In genomic region chr3:107953906-107954305, GRCm38 (mm10) we compare ENCODE assay signal across 19 mouse cellular contexts. TPM values are rescaled to one million over a fixed set of nuclear protein-coding genes. Genes with fewer than 3 reads are reported as not detected.
DNase-seq lines count a peak whose midpoint lies in the region; ATAC-seq and TF ChIP-seq lines count a peak whose summit lies in the region.
"Had no signal": no experiment of that assay in that cellular context is flagged by ENCODE, and none has a peak within 500 bp of the region (broad histone marks: within the 10 kb centered on the region; RNA-seq: fewer than 3 reads in every experiment).

No protein-coding gene starts in this region.

- no peak for TF ChIP-seq CTCF in kidney, adult 2 months (conservative IDR thresholded peaks at IDR 0.05; ENCODE audit: insufficient read depth, insufficient read length, low read depth, low read length)

- no peaks in the 10 kb centered on the region for H3K27me3 ChIP-seq in forebrain, embryonic 16.5 days (replicated peaks; ENCODE audit: control insufficient read depth, insufficient read depth, low read length)
- no peaks in the 10 kb centered on the region for H3K27me3 ChIP-seq in forebrain, embryonic 11.5 days (ENCODE audit: control insufficient read depth, insufficient read depth, low read length)
- no peaks in the 10 kb centered on the region for H3K27me3 ChIP-seq in kidney, embryonic 16.5 days (ENCODE audit: insufficient read depth, low read length)
- no peaks in the 10 kb centered on the region for H3K27me3 ChIP-seq in kidney, adult 2 months (replicated peaks; ENCODE audit: control insufficient read depth, insufficient read depth, low read length)
- H3K27me3 ChIP-seq: embryonic facial prominence, embryonic 15.5 days; midbrain, embryonic 12.5 days had no signal

- no peak for DNase-seq in forebrain, embryonic 11.5 days (ENCODE audit: low spot score)
- no peak for DNase-seq in kidney, adult 2 months
- peak; percentile 54 for DNase-seq in MN1 (ENCODE audit: low spot score)
- DNase-seq in adrenal gland, postnatal 14 days = peak; percentile 64
- DNase-seq in cerebellum, adult 11 months = no peak
- no peak for DNase-seq in urinary bladder, postnatal 25 days (ENCODE audit: low spot score)

- 86% methylated on average over 5 of the region's 5 CpGs for WGBS in forebrain, embryonic 16.5 days
- 85% methylated on average over 5 of the region's 5 CpGs for WGBS in forebrain, embryonic 11.5 days
- 76% methylated on average over 5 of the region's 5 CpGs for WGBS in kidney, embryonic 16.5 days
- WGBS in kidney, adult 2 months = 70% methylated on average over 5 of the region's 5 CpGs

- H3K9me3 ChIP-seq in forebrain, embryonic 16.5 days (ENCODE audit: control insufficient read depth, low read length) = no peaks in the 10 kb centered on the region
- no peaks in the 10 kb centered on the region for H3K9me3 ChIP-seq in forebrain, embryonic 11.5 days (ENCODE audit: control insufficient read depth, low read length)
- no peaks in the 10 kb centered on the region for H3K9me3 ChIP-seq in kidney, embryonic 16.5 days (ENCODE audit: low read length)
- H3K9me3 ChIP-seq: embryonic facial prominence, embryonic 15.5 days; midbrain, embryonic 12.5 days had no signal

- 0 out of 2 replicates have a peak overlapping the region, but pooled peaks have one; percentile 28 for H3K27ac ChIP-seq in forebrain, embryonic 16.5 days (ENCODE audit: low read length)
- H3K27ac ChIP-seq in forebrain, embryonic 11.5 days (ENCODE audit: low read depth, low read length) = no peak overlapping the region
- no peak overlapping the region for H3K27ac ChIP-seq in kidney, embryonic 16.5 days (ENCODE audit: low read length)
- H3K27ac ChIP-seq in kidney, adult 2 months (ENCODE audit: insufficient read depth, low read depth, low read length) = no peak overlapping the region
- H3K27ac ChIP-seq: embryonic facial prominence, embryonic 15.5 days; macrophage; midbrain, embryonic 12.5 days had no signal

- TF ChIP-seq POLR2A in kidney, adult 2 months (IDR thresholded peaks at IDR 0.05; ENCODE audit: low read depth, low read length) = no peak

- no peaks in the 10 kb centered on the region for H3K36me3 ChIP-seq in forebrain, embryonic 16.5 days (ENCODE audit: control insufficient read depth, insufficient read depth)
- H3K36me3 ChIP-seq in forebrain, embryonic 11.5 days (ENCODE audit: control insufficient read depth, insufficient read depth, low read length) = no peaks in the 10 kb centered on the region
- H3K36me3 ChIP-seq in kidney, embryonic 16.5 days (ENCODE audit: insufficient read depth, low read length) = no peaks in the 10 kb centered on the region
- no peaks in the 10 kb centered on the region for H3K36me3 ChIP-seq in kidney, adult 2 months (ENCODE audit: control insufficient read depth, insufficient read depth, low read length)
- H3K36me3 ChIP-seq: embryonic facial prominence, embryonic 15.5 days; midbrain, embryonic 12.5 days had no signal

- no peak overlapping the region for H3K9ac ChIP-seq in forebrain, embryonic 16.5 days (replicated peaks; ENCODE audit: low read depth, low read length)
- H3K9ac ChIP-seq in forebrain, embryonic 11.5 days (ENCODE audit: low read length) = no peak overlapping the region
- H3K9ac ChIP-seq in kidney, embryonic 16.5 days (replicated peaks; ENCODE audit: low read length) = no peak overlapping the region
- H3K9ac ChIP-seq: embryonic facial prominence, embryonic 15.5 days; midbrain, embryonic 12.5 days had no signal

- H3K4me2 ChIP-seq in forebrain, embryonic 16.5 days (ENCODE audit: low read length) = no peak overlapping the region
- H3K4me2 ChIP-seq in forebrain, embryonic 11.5 days (ENCODE audit: low read depth, low read length, severe bottlenecking) = no peak overlapping the region
- H3K4me2 ChIP-seq in kidney, embryonic 16.5 days (replicated peaks; ENCODE audit: low read depth, low read length) = no peak overlapping the region
- H3K4me2 ChIP-seq: embryonic facial prominence, embryonic 15.5 days; midbrain, embryonic 12.5 days had no signal

- H3K4me1 ChIP-seq in forebrain, embryonic 16.5 days (replicated peaks; ENCODE audit: control insufficient read depth, insufficient read depth, low read length) = peaks cover 7% of the 10 kb centered on the region
- H3K4me1 ChIP-seq in forebrain, embryonic 11.5 days (replicated peaks; ENCODE audit: control insufficient read depth, insufficient read depth, low read length) = no peaks in the 10 kb centered on the region
- H3K4me1 ChIP-seq in kidney, embryonic 16.5 days (ENCODE audit: insufficient read depth, low read length) = no peaks in the 10 kb centered on the region; the same call in 1 of the 2 replicates
- H3K4me1 ChIP-seq in kidney, adult 2 months (ENCODE audit: control insufficient read depth, insufficient read depth, low read length) = no peaks in the 10 kb centered on the region
- H3K4me1 ChIP-seq: embryonic facial prominence, embryonic 15.5 days had no signal

- ATAC-seq in forebrain, embryonic 16.5 days = 0 out of 2 replicates have a peak, but pooled peaks have one; percentile 18
- no peak for ATAC-seq in forebrain, embryonic 11.5 days (replicated peaks; ENCODE audit: low FRiP score)
- ATAC-seq in kidney, embryonic 16.5 days (ENCODE audit: low FRiP score, low TSS enrichment) = 0 out of 2 replicates have a peak, but pooled peaks have one; percentile 39

- H3K4me3 ChIP-seq in forebrain, embryonic 16.5 days (replicated peaks; ENCODE audit: low read length) = no peak overlapping the region
- H3K4me3 ChIP-seq in forebrain, embryonic 11.5 days (ENCODE audit: low read depth, low read length) = no peak overlapping the region
- no peak overlapping the region for H3K4me3 ChIP-seq in kidney, embryonic 16.5 days (ENCODE audit: low read length)
- H3K4me3 ChIP-seq in kidney, adult 2 months (ENCODE audit: insufficient read depth, low read depth, low read length) = no peak overlapping the region
- H3K4me3 ChIP-seq: embryonic facial prominence, embryonic 15.5 days; midbrain, embryonic 12.5 days had no signal

RNA-seq across cellular contexts. Expression of gene Gstm6, which starts 10.4 kb away (rescaled TPM):
- polyA plus RNA-seq in forebrain, embryonic 16.5 days (2015; fragmentation: Nextera tagmentation; extraction: Ambion mirVana) = 10.2 and 11.7 TPM in 2 replicates
- polyA plus RNA-seq in forebrain, embryonic 11.5 days (2014; fragmentation: Nextera tagmentation; extraction: Ambion mirVana) = 9.1 and 13.6 TPM in 2 replicates
- polyA plus RNA-seq in kidney, embryonic 16.5 days (2015; fragmentation: Nextera tagmentation; extraction: Ambion mirVana) = 8.2 and 9.6 TPM in 2 replicates
- 2.5 and 4.3 TPM in 2 replicates for polyA plus RNA-seq in kidney, adult 2 months (2012; rRNA removed)
- total RNA-seq in adrenal gland, postnatal 14 days (2021) = 3.3 and 5.9 TPM in 2 replicates
- polyA plus RNA-seq: C2C12, macrophage had no signal

RNA-seq across cellular contexts. Expression of gene Gstm3, which starts 15.2 kb away (rescaled TPM):
- polyA plus RNA-seq in forebrain, embryonic 16.5 days (2015; fragmentation: Nextera tagmentation; extraction: Ambion mirVana) = not detected in 2 replicates
- not detected in 2 replicates for polyA plus RNA-seq in forebrain, embryonic 11.5 days (2014; fragmentation: Nextera tagmentation; extraction: Ambion mirVana)
- 0.18 and 0.24 TPM in 2 replicates for polyA plus RNA-seq in kidney, embryonic 16.5 days (2015; fragmentation: Nextera tagmentation; extraction: Ambion mirVana)
- polyA plus RNA-seq in kidney, adult 2 months (2012; rRNA removed) = 0.41 and 0.63 TPM in 2 replicates
- 2.1 TPM in 1 of 2 replicates, not detected in the other for total RNA-seq in adrenal gland, postnatal 14 days (2021)
- total RNA-seq: gastrocnemius, postnatal 10 days; heart, adult 8-10 months; heart, postnatal 10 days; layer of hippocampus, postnatal 10 days; left cerebral cortex, postnatal 14 days had no signal
- polyA plus RNA-seq: C2C12; embryonic facial prominence, embryonic 15.5 days; forebrain, embryonic 14.5 days; macrophage; midbrain, embryonic 12.5 days; neural tube, embryonic 11.5 days had no signal

RNA-seq across cellular contexts. Expression of gene Gstm7, which starts 22.3 kb away (rescaled TPM):
- 65.5 and 70.7 TPM in 2 replicates for polyA plus RNA-seq in forebrain, embryonic 16.5 days (2015; fragmentation: Nextera tagmentation; extraction: Ambion mirVana)
- 42.9 and 53.5 TPM in 2 replicates for polyA plus RNA-seq in forebrain, embryonic 11.5 days (2014; fragmentation: Nextera tagmentation; extraction: Ambion mirVana)
- polyA plus RNA-seq in kidney, embryonic 16.5 days (2015; fragmentation: Nextera tagmentation; extraction: Ambion mirVana) = 16.7 and 16.9 TPM in 2 replicates
- polyA plus RNA-seq in kidney, adult 2 months (2012; rRNA removed) = 24.5 and 28.1 TPM in 2 replicates
- total RNA-seq in adrenal gland, postnatal 14 days (2021) = 52.8 and 70.5 TPM in 2 replicates

RNA-seq across cellular contexts. Expression of gene Gstm2, which starts 32.3 kb away (rescaled TPM):
- 4.2 and 9.2 TPM in 2 replicates for polyA plus RNA-seq in forebrain, embryonic 16.5 days (2015; fragmentation: Nextera tagmentation; extraction: Ambion mirVana)
- 10.6 and 13.3 TPM in 2 replicates for polyA plus RNA-seq in forebrain, embryonic 11.5 days (2014; fragmentation: Nextera tagmentation; extraction: Ambion mirVana)
- 115 and 132 TPM in 2 replicates for polyA plus RNA-seq in kidney, embryonic 16.5 days (2015; fragmentation: Nextera tagmentation; extraction: Ambion mirVana)
- 190 and 212 TPM in 2 replicates for polyA plus RNA-seq in kidney, adult 2 months (2012; rRNA removed)
- total RNA-seq in adrenal gland, postnatal 14 days (2021) = 109 and 111 TPM in 2 replicates

RNA-seq across cellular contexts. Expression of gene Gstm5, which starts 58.3 kb away (rescaled TPM):
- 173 and 174 TPM in 2 replicates for polyA plus RNA-seq in forebrain, embryonic 16.5 days (2015; fragmentation: Nextera tagmentation; extraction: Ambion mirVana)
- 222 and 238 TPM in 2 replicates for polyA plus RNA-seq in forebrain, embryonic 11.5 days (2014; fragmentation: Nextera tagmentation; extraction: Ambion mirVana)
- 170 and 171 TPM in 2 replicates for polyA plus RNA-seq in kidney, embryonic 16.5 days (2015; fragmentation: Nextera tagmentation; extraction: Ambion mirVana)
- 172 and 198 TPM in 2 replicates for polyA plus RNA-seq in kidney, adult 2 months (2012; rRNA removed)
- 28.2 and 30.2 TPM in 2 replicates for total RNA-seq in adrenal gland, postnatal 14 days (2021)

Comparison
In these comparisons a context has a peak if more than half of its experiments do, and no peak if none do; other contexts are left out.
1. DNase-seq: peak in MN1 (single experiment) and adrenal gland, postnatal 14 days (single experiment); none in forebrain, embryonic 11.5 days (single experiment), kidney, adult 2 months (single experiment), cerebellum, adult 11 months (single experiment) and urinary bladder, postnatal 25 days (single experiment).